Mouse (Mus musculus): ENCODE measurements around the gene Trim24.
A peak's percentile ranks its signal among the peaks of the same experiment; 100 is the strongest.

The Trim24 gene

GRCm38 (mm10) chr6:37863961-37864730 is 6.5 kb upstream of the Trim24 start:
- DNase-seq (ENCODE audit: low spot score), result no peak

- DNase-seq (ENCODE audit: low spot score), result peak; percentile 42
Observed at GRCm38 (mm10) chr6:37871137-37871851, 683 bp downstream of the Trim24 start.

- DNase-seq (ENCODE audit: low spot score), result no peak
Observed at GRCm38 (mm10) chr6:37872861-37873260, 2.2 kb downstream of the Trim24 start.

GRCm38 (mm10) chr6:37873731-37874130 is 3.1 kb downstream of the Trim24 start:
- no peak for DNase-seq (ENCODE audit: low spot score)

- no peak for DNase-seq (ENCODE audit: low spot score)
Observed at GRCm38 (mm10) chr6:37878206-37878605, 7.6 kb downstream of the Trim24 start.

GRCm38 (mm10) chr6:37880586-37880985 is 10.0 kb downstream of the Trim24 start:
- no peak for DNase-seq (ENCODE audit: low spot score)

GRCm38 (mm10) chr6:37893586-37893985 is 23.0 kb downstream of the Trim24 start:
- no peak for DNase-seq (ENCODE audit: low spot score)

- DNase-seq (ENCODE audit: low spot score), result peak; percentile 8
Observed at GRCm38 (mm10) chr6:37895646-37896435, 25.2 kb downstream of the Trim24 start.

GRCm38 (mm10) chr6:37900221-37900620 is 29.6 kb downstream of the Trim24 start:
- no peak for DNase-seq (ENCODE audit: low spot score)

GRCm38 (mm10) chr6:37901791-37902190 is 31.2 kb downstream of the Trim24 start:
- DNase-seq (ENCODE audit: low spot score), result no peak

GRCm38 (mm10) chr6:37903810-37904209 is 33.2 kb downstream of the Trim24 start:
- no peak for DNase-seq (ENCODE audit: low spot score)

GRCm38 (mm10) chr6:37913525-37913924 is 42.9 kb downstream of the Trim24 start:
- no peak for DNase-seq (ENCODE audit: low spot score)

GRCm38 (mm10) chr6:37925104-37925503 is 54.5 kb downstream of the Trim24 start:
- no peak for DNase-seq (ENCODE audit: low spot score)

GRCm38 (mm10) chr6:37926751-37927150 is 56.1 kb downstream of the Trim24 start:
- DNase-seq (ENCODE audit: low spot score), result no peak

GRCm38 (mm10) chr6:37936498-37936897 is 65.9 kb downstream of the Trim24 start:
- DNase-seq (ENCODE audit: low spot score), result no peak

- no peak for DNase-seq (ENCODE audit: low spot score)
Observed at GRCm38 (mm10) chr6:37951306-37951705, 80.7 kb downstream of the Trim24 start.

- DNase-seq (ENCODE audit: low spot score), result no peak
Observed at GRCm38 (mm10) chr6:37967386-37967785, 96.8 kb downstream of the Trim24 start.

GRCm38 (mm10) chr6:38007459-38007858 is 136.8 kb downstream of the Trim24 start:
- no peak for DNase-seq (ENCODE audit: low spot score)

- no peak for DNase-seq (ENCODE audit: low spot score)
Observed at GRCm38 (mm10) chr6:38012829-38013228, 142.2 kb downstream of the Trim24 start.
